Mouse (Mus musculus): ENCODE results near the gene Arpp21. TPM values are rescaled to one million over a fixed set of nuclear protein-coding genes. Genes with fewer than 3 reads are reported as not detected.

Arpp21 gene
- polyA plus RNA-seq (2014; fragmentation: Illumina TruSeq; extraction: RNeasy Lipid Tissue Mini Kit (QIAGEN cat#74804); ENCODE audit: low read depth, low replicate concordance), result not detected

DNA sequence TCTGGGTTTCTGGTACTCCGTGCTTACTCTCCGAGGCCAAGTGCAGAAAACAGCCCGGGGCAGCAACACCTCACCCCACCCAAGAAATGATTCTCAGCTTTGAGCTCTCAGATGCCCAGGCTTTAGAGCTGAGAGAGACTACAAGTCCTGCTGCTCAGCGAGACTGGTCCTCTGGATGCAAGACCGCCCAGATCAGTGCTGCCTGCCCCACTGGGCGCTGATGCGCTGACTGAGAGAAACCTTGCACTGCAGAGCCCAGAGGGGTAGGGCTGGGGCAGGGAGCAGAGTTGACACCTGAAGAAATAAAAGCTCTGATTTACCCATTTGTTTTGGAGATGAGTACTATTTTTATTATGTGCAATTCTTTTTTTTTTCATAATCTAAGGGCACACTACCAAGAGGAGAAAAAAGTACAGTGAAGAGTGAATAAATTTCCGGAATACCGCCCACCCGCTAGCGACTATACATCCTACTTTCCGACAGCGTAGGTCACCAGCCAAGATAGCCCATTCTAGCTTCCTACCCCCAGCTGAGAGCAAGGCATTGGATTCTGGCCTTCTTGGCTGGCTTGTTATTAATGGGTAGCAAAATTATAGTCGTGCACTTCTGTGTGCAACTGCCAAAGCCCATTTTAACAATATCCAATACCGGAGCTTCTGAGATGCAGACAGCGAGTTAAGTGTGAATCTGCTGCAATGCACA, at the start of gene Arpp21:
Arpp21 (minus strand) TSS at position 243 of the 702 bp plus-strand sequence.

Data from adrenal gland, adult 10 weeks (tissue).